Mouse (Mus musculus): ENCODE data around the gene Magi2.

DNA sequence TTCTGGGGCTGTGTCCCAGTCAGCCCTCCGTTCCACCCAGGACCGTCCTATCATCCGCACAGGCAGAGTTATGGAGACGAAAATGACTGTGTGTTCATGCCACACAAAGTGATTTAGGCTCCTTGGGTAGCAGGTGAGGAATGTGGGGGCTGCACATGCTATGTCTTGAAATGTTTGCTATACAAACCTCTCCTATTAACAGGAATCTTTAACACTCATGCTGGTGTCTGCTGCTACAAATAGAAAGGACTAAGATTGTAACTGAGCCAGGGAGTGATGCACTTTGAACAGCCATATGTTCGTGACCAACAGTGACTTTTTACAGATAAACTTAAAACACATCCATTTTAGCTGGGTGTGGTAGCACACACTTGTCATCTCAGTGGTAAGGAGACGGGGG is 772.6 kb downstream of the Magi2 start:
- TF ChIP-seq MAX (IDR thresholded peaks at IDR 0.05; ENCODE audit: low read depth) = no peak
- TF ChIP-seq TCF12 (IDR thresholded peaks at IDR 0.05; ENCODE audit: insufficient read depth, poor library complexity, severe bottlenecking) = no peak
- TF ChIP-seq POLR2A (IDR thresholded peaks at IDR 0.05; ENCODE audit: insufficient read length, low read depth) = no peak
- TF ChIP-seq POLR2AphosphoS2 (IDR thresholded peaks at IDR 0.05; ENCODE audit: insufficient read length, low read depth) = no peak

Measured in myocyte (in vitro differentiated cells).